Mouse (Mus musculus) hematopoietic stem cell, adult 5-6 weeks (primary cell): ENCODE measurements at regions not wholly inside any gene's neighbourhood (a gene's known extent, or its start where the extent isn't known, plus 50 kb on each side); places are given as distances from the start of the nearest gene placed in this dataset.

Experiments
- ATAC-seq, 2 experiments: fragments of 125-278 bp in 1 of 2; replicated peaks in 1 of 2; 2 replicates each; pipeline ENCODE4 v1.8.0; 2016 to 2017; ENCODE audit warnings: inconsistent platforms in 2 of 2, mild to moderate bottlenecking in 2 of 2, moderate number of reproducible peaks in 2 of 2, low read depth in 1 of 2, moderate TSS enrichment in 1 of 2; ENCODE audit not compliant: low FRiP score in 2 of 2, poor library complexity in 2 of 2, severe bottlenecking in 2 of 2, insufficient read depth in 1 of 2, low TSS enrichment in 1 of 2

DNA sequence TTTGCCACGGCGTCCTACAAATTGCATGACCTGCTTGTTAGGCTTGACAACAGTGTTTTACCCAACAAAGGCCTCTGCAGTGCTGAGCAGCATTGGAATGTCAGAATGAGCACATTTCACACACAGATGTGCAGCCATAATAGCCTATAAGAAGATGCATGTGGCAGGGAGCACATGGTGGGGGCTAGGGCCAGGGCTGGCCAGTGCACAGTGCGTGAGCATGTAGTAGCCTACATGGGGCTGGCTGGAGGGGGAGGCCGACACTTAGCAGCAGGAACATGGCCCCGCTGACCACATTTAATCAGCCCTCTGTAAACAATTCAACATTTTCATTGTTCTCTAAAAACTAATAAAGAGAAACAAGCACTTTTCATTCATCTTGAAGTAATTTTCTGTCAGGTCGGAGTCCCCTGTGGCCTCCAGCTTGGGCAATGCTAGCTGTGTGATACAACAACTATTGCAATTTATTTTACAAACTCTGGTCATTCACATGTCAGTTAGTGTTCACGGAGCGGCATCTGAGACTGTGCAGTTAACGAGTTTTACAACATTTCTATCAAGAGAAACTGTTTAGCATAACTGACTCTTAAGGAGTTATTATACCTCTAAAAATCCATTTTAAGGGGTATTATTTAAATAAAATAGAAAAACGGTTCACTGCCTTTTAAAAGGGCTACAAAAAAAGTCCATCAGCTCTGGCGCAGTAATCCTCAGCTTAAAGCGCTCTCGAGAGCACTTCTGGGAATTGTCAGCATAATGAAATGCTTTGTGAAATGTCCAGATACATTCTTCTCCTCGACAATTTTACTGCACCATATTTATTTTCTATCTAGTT, 246.6 kb upstream of the Nr2f1 start:
- no peak for ATAC-seq

DNA sequence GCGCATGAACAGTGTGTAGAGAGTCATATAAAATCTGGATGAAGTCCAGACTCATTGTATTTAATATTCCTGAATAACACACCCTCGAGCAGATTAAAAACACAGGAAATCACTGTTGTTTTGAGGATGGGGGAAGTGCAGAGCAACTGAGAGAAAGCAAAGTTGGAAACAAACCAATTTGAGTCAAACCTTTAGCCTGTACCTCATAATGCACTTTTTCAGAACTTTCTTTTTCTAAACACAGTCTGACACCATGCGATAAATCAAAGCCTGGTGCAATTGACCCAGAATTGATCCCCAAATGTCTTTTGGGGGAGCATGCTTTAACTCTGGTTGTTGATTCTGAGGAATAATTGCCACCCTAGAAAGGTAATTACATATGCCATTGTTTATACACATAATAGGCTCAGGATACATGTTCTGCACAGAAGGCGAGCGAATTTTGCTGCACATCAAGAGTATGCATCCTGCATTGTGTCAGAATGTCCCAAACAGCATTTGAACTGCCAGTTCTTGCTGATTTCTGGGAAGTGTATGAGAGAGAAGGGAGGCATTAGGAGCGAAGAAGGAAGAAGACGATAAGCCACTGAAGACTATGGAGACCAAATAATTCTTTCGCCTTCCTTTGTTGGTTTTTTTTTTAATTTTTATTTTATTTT, 245.3 kb upstream of the Nr2f1 start:
- no peak for ATAC-seq

DNA sequence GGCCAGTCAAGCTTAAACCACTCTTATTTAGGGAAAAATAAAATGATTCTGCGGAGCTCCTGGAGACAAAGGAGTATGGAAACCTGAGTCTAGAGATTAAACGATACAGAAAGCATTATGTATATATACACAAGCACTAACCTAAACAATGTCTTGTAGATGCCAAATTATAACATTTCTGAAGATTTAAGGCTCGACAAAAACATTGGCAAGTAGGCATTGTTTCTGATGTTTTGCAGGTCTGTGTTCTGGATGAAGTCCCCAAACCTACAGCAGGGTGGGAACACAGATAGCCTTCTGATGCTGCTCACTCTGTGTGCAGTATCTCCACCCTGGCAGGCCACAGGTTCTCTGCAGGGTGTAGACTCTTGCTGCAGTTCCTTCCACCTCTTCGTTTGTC, 228.9 kb upstream of the Nr2f1 start:
- no peak for ATAC-seq

DNA sequence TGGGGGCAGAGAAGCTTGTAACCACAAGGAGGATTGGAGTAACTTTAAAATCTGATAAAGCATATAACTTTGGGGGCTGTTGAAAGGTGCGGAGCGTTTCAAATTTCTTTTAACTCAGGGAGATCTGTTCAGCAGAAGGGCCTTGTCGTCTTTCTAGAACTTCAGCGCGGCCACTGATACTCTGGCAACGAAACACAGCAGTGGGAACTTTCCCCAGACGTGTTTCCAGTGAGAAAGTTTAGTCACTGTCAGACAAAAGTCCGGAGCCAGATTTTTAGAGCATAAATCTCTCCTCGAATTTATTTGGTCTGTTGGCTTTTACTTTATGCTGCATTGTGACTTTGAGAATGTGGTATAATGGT, 228.5 kb upstream of the Nr2f1 start:
- no peak for ATAC-seq

DNA sequence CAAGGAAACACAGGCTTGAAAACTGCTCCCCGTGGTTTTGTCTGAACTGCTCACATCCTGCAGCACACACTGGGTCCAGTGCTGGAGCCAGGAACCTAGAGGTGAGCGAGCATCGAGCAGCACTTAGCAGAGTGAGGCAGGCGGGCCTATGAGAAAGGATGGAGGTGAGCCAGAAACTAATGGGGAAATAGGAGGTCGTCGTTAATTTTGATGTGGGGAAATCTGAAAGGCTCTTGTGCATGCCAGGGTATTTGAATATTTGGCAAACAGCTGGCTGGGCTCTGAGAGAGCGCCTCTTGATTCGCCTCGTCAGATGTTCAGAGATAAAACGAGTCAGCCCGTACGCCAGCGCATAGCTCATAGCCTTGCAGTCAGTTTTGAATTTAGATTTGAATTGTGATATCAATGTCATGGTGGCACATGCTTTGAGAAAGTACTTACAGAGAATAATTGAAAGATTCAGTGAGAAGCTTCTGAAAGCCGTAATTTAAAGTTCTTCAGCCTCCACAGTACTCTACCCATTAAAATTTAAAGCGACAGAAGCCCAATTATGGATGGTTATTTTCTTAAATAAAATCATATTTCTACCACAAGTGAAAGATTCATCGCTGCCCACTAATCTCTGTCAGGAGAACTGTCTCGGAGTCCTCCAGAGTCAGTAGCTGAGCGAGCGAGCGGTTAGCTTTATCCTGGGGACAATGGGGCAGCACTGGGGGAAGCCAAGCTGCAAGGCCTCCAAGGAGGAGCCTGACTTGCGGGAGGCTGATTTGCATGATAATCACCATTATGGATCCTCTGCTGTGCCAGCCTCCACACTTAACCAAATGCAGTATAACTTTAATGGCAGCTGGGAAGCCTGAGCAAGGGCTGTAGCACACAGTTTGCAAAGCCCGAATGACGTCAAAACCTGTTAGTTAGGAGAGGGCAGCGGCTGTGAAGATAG, 227.9 kb upstream of the Nr2f1 start:
- peak; percentile 42 to 75 for ATAC-seq

DNA sequence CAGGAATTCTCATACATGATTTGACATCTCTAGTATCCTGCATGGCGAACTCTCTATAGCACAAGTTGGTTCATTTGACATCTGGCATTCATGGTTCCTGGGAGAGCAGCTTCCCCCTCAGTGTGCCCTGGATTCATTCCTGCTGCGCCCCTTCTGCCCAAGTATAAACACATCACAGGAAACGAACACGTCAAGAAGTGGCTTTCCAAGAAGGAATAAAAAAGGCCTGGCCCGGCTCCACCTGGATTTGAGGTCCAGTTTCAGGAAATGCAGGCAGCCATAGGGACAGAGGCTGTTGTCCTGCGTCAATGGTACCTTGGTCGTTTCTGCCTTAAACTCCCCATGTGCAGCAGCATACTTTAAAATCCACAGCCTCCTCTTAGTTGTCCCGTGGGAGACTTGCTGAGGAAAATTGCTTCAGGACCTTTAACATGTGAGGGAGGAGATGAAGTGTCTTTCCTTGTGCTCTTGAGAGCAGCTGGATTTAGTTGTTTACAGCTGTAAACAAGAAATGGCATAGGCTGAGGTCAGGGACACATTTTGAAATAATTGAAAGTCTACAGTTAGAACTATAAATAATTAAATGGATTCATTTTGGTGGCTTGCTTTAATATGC, 226.9 kb upstream of the Nr2f1 start:
- ATAC-seq: no peak

DNA sequence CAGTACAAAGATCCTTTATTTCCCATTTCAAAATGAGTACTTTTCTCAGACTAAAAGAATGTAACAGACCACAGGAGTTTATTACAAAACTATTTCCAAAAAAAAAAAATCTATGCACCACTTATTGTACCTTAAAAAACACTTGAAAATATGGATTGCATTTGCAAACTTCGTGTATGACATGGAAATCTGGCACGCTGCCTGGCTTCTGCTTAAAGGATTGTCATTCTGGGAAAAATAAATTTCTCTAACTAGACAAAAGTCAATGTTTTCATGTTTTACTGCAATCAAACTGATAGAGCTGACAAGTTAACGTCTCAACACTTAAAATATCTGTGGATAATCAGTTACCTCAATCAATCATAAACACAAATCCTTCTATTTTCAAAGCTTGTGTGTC, 205.5 kb upstream of the Nr2f1 start:
- ATAC-seq: no peak

DNA sequence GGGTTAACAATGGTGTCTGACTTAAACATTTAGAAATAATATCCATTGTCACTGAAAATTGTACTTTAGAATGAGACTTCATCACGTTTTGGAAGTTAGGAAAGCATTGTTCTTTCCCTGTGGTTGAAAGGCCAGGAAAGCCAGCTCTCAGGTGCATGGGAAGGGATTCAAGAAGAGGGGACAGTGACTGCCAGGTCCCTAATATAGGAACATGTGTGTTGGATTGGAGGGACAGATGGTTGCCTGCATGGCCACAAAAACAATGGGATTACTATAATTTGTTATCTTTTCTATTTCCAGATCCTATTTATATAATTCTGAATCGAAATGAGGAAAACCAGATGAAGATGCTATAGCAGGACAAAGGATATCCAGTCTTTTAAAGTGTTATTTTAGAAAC, 184.2 kb upstream of the Nr2f1 start:
- no peak for ATAC-seq

DNA sequence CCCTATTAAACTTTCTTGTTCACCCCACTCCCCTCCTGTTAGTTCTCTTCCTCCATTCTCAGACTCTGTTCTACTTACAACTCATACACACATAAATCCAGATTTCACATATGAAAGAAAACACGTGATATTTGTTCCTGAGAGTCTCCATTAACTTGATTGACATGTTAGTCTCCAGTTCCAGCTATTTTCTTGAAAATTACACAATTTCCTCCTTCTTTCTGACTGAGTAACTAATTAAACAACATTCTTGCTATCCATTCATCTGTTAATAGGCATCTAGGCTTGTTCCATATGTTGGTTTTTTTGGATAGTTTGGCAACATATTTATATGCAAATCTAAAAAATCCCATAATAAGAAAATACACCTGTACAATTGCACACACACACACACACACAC, 161.7 kb upstream of the Nr2f1 start:
- no peak for ATAC-seq

DNA sequence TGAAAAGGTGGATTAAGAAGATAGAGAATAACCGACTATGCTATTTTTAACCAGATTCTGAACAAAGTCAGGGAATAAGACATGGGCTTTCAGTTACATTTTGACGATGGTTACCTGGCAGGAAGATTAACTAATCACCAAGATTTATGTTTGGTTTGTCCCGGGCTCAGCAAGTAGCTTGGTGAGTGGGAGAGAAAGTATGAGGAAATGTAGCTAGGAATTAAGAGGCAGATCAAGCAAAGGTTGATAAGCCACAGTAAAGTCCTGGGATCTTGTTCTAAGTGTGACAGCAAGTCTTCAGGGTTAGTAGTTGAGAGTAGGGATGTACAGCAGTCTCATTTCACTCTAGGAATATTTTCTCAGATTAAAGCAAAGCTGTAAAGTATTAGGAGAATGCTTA, 149.3 kb upstream of the Nr2f1 start:
- no peak for ATAC-seq

DNA sequence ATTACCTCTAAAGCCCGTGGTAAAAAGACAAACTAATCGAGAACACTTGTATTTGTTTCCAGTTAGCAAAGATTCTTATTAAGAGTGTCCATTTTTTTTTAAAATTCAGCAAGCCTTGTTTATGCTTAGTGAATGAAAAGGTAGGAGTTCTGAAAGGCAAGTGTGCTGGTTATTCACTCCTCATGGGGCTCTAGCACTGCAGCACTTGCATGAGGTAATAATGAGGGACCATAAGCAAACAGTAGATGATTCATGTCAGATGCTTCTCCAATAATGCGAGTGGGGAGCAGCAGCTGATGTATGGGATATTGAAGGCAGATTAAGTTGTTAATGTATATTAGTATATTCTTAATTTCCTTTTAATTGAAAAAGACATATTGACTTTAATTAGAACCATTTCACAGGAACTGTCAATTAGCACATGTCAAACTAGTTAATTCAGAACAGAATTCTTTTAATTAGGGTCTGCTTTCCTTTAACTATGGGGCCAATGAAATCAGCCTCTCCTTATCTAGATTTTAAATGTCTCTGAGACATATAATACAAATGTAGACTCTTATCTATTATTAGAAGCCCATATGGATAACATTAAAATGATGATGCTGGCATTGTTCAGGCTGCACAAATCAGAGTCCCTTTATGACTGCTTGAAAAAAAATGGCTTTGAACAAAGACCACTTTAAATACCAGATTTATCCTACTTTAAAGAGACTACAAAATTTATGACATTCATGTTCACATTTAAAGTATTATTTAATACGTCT, 125.1 kb upstream of the Nr2f1 start:
- ATAC-seq: no peak

DNA sequence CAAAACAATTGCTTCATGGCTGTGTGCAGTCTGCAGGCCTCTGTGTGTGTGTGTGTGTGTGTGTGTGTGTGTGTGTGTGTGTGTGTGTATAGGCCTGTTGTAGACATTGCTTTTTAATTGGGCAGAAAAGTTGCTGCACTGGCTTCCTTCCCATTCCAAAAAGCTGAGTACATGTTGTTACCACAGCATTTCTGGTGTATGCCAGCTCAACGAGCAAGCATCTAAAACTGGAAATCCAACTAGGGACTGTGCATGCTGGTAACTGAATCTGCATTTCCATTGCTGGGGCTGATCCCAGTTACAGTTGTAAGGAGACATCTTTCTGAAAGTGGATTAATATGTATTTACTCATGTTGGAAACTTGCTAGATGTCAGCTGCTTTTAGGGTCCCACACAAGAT, 123.6 kb upstream of the Nr2f1 start:
- no peak for ATAC-seq

DNA sequence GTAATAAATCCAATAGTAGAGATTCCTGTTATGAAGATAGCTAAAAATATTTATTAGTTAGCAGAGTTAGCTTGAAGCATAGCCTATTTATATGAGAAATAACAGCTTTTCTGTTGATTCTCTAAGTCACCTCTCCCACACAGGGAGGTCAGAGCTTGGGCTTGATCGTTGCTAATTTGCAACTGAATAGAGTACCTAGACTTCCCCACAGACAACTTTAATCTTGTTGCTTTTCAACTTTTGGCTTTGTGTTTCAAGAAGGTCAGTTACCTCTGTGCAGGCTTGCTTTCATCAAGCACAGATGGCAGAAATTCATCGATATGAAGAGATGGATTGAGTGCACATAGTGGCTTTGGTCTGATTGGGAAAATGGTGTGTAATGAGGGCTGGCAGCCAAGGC, 118.9 kb upstream of the Nr2f1 start:
- no peak for ATAC-seq

DNA sequence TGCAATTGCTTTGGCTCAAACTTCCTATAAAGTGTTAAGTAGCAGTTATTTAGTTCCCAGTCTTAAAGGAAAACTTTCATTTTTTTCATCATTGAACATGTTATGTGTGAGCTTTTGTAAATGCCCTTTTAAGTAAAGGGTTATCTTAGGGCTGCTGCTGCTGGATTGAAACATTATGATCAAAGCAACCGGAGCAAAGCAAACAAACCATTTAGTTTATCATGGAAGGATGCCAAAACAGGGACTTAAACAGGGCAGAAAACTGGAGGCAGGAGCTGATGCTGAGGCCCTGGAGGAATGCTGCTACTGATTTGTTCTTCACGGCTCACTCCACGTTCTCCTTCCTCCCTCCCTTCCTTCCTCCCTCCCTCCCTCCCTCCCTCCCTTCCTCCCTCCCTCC, 111.3 kb upstream of the Nr2f1 start:
- ATAC-seq: no peak
